Mouse (Mus musculus) liver (tissue): ENCODE measurements around the gene Tbxas1.

Experiments
- DNase-seq: peaks from one replicate; pipeline ENCODE4 v3.0.0-alpha.2; 2020; ENCODE audit warnings: mixed read lengths

Tbxas1 gene

GRCm38 (mm10) chr6:39054878-39055508 lies 179.8 kb downstream of the Tbxas1 start:
- DNase-seq, result no peak

- DNase-seq, result no peak
These were observed 180.6 kb downstream of the Tbxas1 start for GRCm38 (mm10) chr6:39055831-39056261.

- DNase-seq, result no peak
These were observed 182.0 kb downstream of the Tbxas1 start for GRCm38 (mm10) chr6:39057161-39057560.

DNA sequence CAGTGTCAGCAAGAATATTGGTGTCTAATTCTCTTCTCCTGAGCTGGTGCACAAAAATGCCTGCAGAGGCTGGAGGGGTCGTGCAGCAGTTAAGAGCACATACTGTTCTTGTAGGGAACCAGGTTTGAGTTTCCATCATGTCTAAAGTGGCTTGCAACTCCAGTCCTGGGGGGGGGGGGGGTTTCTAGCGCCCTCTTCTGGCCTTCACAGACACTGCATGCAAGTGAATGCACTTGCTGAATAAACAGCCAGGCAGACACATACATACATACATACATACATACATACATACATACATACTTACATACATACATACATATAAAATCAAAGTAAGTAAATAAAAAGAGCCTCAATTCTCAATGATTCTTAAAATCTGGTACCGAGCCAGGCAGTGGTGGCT lies 183.2 kb downstream of the Tbxas1 start:
- peak; percentile 42 for DNase-seq

DNA sequence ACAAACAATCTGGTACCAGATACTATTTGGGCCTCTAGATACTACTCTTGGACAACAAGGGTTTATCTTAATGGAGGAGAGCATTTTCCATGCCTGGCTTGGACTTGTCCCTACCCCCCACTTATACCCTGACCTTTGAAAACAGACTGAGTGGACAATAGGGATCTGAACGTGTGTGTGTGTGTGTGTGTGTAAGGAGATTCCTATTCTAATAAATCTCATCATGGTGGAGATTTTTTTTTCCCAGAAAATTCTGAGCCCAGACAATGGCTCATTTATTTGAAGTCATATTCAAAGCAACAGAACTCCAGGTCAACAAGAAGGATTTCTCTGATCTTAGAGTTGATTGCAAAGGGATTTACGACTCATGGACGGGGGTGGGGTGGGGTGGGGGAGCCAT lies 183.7 kb downstream of the Tbxas1 start:
- DNase-seq, result no peak

DNA sequence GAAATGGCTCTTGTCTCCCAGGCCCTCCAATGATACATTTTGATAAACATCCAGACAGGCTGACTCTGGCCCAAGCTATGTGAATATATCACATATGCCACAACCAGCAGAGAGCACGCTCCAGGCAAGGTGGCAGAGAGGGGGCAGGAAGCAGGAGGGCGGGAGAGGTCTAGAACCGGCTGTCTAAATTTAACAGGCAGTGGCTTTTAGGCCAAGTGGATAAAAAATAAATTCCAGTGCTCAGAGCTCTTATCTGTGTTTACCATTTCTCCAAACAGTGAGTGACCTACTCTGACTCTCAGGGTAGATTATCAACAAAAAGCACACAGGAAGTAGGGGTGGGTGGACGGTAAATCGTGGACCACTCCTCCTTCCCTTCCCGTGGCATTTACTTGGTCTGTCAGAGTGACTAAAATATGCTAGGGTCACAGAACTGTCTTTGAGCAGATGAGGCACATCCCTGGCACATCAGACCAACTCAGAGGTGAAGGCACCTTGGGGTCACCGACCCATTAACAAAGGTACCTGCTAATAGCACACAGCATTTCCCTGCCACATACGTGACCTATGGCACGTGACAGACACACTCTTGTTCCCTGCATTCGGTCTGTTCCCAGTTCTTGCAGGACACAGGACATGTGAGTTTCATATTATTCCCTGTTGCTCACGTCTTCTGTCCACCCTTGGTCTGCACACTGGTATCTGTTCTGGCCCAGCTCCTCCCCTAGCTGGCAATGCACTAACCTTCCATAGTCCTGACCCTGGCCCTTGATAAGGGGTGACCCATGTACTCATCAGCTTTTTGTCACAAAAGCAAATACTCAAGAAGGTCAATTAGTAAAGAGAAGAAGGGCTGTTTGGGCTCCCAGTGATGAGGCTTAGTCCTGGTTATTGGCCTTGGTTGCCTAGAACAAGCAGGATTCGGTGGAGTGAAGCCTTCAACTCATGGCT lies 184.6 kb downstream of the Tbxas1 start:
- peak; percentile 57 for DNase-seq

- DNase-seq, result no peak
These were observed 186.0 kb downstream of the Tbxas1 start for GRCm38 (mm10) chr6:39061180-39061579.

DNA sequence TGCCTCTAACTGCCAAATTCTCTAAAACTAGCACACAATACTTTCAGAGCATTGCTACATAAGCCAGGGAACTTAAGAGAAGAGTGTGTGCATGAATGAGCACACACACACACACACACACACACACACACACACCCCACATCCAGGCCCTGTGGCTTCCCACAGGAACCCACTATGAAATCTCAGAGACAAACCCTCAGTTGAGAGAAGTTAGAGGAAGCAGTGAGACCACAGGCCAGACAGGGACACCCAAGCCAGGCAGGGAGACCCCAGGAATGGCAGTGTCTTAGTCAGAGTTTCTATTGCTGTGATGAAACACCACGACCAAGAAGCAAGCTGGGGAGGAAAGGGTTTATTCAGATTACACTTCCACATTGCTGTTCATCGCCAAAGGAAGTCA lies 188.3 kb downstream of the Tbxas1 start:
- DNase-seq, result no peak

DNA sequence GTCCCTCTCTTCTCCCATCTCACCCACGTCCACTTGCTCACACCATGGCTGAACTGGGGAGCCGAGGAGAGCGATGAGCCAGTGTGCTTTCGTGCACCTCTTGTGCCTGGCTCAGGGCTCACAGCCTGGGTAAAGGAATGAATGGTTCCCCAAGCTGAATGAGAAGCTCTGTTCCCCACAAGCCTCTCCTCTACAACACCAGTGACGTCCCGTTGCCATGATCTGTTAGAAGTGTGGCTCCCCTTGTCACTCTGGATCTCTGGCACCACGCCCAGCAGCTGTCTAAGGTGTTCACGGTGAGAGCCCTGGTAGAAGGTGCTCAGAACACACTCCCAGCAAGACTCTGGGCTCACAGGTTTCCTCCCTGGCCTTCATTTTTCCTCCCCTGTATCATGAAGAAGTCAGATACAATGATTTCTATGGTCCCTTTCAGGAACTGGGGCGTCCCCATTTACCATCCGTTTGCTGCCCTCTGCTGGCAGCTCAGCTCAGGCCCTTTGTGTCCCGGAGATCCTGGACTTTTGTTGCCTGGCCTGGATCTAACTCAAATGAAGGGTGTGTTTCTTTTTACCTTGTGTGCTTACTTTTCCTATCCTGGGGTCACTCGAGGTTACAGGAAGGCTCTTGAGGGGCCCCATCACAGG lies 191.9 kb downstream of the Tbxas1 start:
- DNase-seq, result peak; percentile 82

GRCm38 (mm10) chr6:39072664-39073063 lies 197.5 kb downstream of the Tbxas1 start:
- DNase-seq, result no peak

GRCm38 (mm10) chr6:39074186-39074585 lies 199.0 kb downstream of the Tbxas1 start:
- DNase-seq, result no peak

GRCm38 (mm10) chr6:39076498-39076897 lies 201.3 kb downstream of the Tbxas1 start:
- no peak for DNase-seq

GRCm38 (mm10) chr6:39104631-39105030 lies 229.4 kb downstream of the Tbxas1 start:
- no peak for DNase-seq

DNA sequence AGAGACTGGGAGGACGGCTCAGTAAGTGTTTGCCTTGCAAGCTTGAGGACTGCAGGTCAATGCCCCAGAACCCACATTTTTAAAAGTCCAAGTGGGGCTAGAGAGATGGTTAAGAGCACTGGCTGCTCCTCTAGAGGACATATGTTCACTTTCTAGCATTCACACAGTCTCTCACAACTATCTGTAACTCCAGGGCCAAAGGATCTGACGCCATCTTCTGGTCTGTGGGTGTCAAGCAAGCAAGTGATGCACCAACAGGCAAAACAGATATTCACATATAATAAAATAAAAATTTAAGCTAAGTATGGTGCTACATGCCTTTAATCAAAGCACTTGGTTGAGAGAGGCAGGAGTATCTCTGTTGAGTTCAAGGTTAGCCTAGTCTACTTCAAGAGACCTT lies 231.6 kb downstream of the Tbxas1 start:
- no peak for DNase-seq

- DNase-seq, result no peak
These were observed 237.5 kb downstream of the Tbxas1 start for GRCm38 (mm10) chr6:39112701-39113100.

- DNase-seq, result no peak
These were observed 237.9 kb downstream of the Tbxas1 start for GRCm38 (mm10) chr6:39113141-39113540.

DNA sequence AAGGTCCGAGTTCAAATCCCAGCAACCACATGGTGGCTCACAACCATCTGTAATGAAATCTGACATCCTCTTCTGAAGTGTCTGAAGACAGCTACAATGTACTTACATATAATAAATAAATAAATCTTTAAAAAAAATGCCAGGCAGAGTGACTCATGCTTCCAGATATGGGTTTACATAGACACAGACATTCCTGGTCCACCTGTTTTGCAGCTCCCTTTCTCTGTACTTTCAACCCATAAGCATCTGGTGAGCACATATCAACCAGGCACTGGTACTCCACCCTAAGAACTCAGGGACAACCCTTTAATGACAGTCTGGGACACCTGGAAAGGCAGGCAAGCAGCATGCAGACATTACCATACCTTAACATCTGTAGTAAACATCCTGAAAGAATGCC lies 240.2 kb downstream of the Tbxas1 start:
- DNase-seq, result no peak

DNA sequence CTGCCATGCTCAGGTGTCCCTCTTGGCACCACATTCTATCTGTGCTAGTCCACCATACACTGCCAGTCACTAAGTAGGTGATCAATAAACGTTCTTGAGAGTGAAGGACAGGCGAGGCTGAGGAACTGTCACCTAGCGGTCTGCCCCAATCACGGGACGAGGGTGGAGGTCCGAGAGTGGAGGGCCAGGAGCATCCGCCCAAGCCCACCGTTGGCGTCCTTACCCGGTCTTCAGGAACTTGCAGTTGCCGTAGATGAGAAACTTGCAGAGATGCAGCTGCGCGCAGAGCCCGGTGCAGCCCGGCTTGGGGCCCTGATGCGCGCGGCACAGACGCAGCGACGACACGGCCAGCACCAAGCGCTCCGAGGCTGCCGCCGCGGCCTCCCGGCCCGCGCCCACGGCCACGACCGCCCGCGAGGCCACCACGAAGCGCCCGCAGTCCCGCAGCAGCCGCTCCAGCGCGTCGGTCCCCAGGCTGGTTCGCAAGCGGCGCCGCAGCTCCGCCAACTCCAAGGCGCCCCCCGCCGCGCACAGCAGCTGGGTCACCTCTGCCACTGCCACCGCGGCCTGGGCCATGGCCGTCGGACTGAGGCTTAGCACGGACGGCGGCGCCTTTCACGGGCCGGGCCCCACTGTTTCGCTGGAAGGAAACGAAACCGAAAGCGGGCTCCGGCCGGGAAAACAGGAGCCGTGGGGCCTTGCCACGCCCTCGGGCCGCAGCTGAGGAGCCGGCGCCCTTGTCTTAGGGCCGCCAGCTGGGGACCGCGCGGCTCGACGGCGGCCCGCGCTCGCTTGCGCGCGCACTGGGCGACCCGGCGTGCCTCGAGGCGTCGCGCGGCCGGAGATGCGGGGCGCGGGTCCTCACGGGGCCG lies 242.6 kb downstream of the Tbxas1 start, which contains the start of gene Parp12:
Gene Parp12 (minus strand): TSS at position 766 of the 872 bp plus-strand sequence.
- DNase-seq, result peak; percentile 77

- DNase-seq, result no peak
These were observed 243.3 kb downstream of the Tbxas1 start for GRCm38 (mm10) chr6:39118456-39118881.

DNA sequence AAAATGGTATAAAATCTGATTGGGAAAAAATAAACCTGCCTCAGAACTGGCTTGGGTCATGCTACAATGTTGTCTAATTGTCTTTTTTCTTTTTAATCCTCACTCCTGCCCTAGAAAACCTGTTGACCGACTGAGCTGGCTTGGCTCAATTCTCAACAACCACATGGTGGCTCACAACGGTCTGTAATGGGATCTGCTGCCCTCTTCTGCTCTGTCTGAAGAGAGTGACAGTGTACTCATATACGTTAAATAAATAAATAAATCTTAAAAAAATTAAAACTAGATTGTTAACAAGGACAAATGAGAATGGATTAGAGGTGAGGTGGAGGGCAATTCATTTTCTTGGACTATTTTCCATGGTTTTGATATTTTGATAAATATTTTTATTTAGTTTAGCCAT lies 245.5 kb downstream of the Tbxas1 start:
- DNase-seq, result no peak

DNA sequence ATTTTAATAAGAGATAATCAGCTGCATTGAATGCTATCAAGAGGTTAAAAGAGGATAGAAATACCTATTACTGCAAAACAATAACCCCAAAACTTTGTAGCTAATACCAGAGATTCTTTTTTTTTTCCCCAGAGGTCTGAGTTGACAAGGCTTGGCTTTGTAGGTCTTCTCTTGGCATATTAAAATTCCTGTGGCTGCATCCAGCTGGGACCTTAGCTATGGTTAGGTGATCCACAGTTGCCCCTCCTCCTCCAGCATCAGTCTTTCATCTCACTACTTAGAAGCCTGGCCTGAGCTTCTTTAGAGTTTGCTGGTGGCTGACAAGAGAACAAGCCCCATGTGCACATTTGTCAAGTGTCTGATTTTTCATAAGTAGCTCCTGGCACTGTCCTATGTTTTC lies 249.5 kb downstream of the Tbxas1 start:
- no peak for DNase-seq

- DNase-seq, result no peak
These were observed 256.3 kb downstream of the Tbxas1 start for GRCm38 (mm10) chr6:39131480-39131879.
